Mouse (Mus musculus) ES-Bruce4 (cell line): ENCODE data around the gene Timmdc1. TPM values are rescaled to one million over a fixed set of nuclear protein-coding genes. Genes with fewer than 3 reads are reported as not detected.
A peak's percentile ranks its signal among the peaks of the same experiment; 100 is the strongest.

Experiments used
- H3K27ac ChIP-seq: 2 replicates; pipeline ENCODE4 v1.5.1; 2012; ENCODE audit warnings: low read length, inconsistent platforms; ENCODE audit not compliant: insufficient read depth
- H3K27me3 ChIP-seq: 2 replicates; pipeline ENCODE4 v1.6.1; 2012; ENCODE audit warnings: mild to moderate bottlenecking, low read length, inconsistent platforms; ENCODE audit not compliant: control insufficient read depth, poor library complexity, insufficient read depth, severe bottlenecking
- H3K36me3 ChIP-seq: 2 replicates; pipeline ENCODE4 v1.6.1; 2012; ENCODE audit warnings: inconsistent platforms, mild to moderate bottlenecking, low read length, moderate library complexity; ENCODE audit not compliant: control insufficient read depth, poor library complexity, insufficient read depth, severe bottlenecking
- H3K4me1 ChIP-seq: one replicate; pipeline ENCODE4 v1.8.1; 2011; ENCODE audit warnings: low read length; ENCODE audit not compliant: control insufficient read depth, insufficient read depth
- H3K4me3 ChIP-seq: 2 replicates; pipeline ENCODE4 v1.5.1; 2011; ENCODE audit warnings: low read depth, mild to moderate bottlenecking, low read length
- H3K9ac ChIP-seq: 2 replicates; pipeline ENCODE4 v1.6.1; 2012; ENCODE audit warnings: low read depth, mild to moderate bottlenecking, inconsistent platforms; ENCODE audit not compliant: poor library complexity, severe bottlenecking
- H3K9me3 ChIP-seq: replicated peaks from 2 replicates; pipeline ENCODE4 v1.6.1; 2012; ENCODE audit warnings: mild to moderate bottlenecking, low read length, inconsistent platforms; ENCODE audit not compliant: control insufficient read depth, poor library complexity, insufficient read depth, severe bottlenecking
- CTCF ChIP-seq: IDR thresholded peaks from one replicate; pipeline ENCODE4 v1.8.1; 2011; ENCODE audit warnings: low read depth, low read length
- EP300 ChIP-seq: IDR thresholded peaks from 2 replicates; pipeline ENCODE4 v1.6.1; 2011; ENCODE audit warnings: low read depth, low read length; ENCODE audit not compliant: insufficient read depth
- POLR2A ChIP-seq: IDR thresholded peaks from one replicate; pipeline ENCODE4 v1.8.1; 2011; ENCODE audit warnings: low read length; ENCODE audit not compliant: insufficient read depth
- polyA plus RNA-seq: library from polyadenylated mRNA; stranded (reverse); fragments of >200 nt; gene quantifications from 2 replicates; pipeline ENCODE4 v1.2.4, GENCODE M21; 2011; ENCODE audit warnings: low read depth; ENCODE audit not compliant: missing spikeins, insufficient read depth, insufficient read length

Gene Timmdc1
- polyA plus RNA-seq, 1 experiment = 46.4 TPM

- Histone ChIP-seq H3K9me3 (no peaks in the 10 kb centered on the region), H3K27ac (no peak within 1 kb of the TSS), H3K36me3 (no peaks in the 10 kb centered on the region), H3K9ac (no peak within 1 kb of the TSS), H3K27me3 (no peaks in the 10 kb centered on the region), H3K4me3 (no peak within 1 kb of the TSS), H3K4me1 (peaks cover 6% of the 10 kb centered on the region)
- TF ChIP-seq CTCF (no peak), POLR2A (no peak), EP300 (no peak)
These were observed 66.7 kb downstream of the Timmdc1 start, which contains the start of gene Cd80 for GRCm38 (mm10) chr16:38455511-38456418. Gene Cd80 (plus strand): TSS chr16:38455561.

GRCm38 (mm10) chr16:38454533-38455254 is 67.8 kb downstream of the Timmdc1 start:
- H3K4me1 ChIP-seq = peaks cover 6% of the 10 kb centered on the region
- no peak overlapping the region for H3K4me3 ChIP-seq
- H3K9ac ChIP-seq = no peak overlapping the region
- peaks cover 5% of the 10 kb centered on the region for H3K36me3 ChIP-seq
- TF ChIP-seq CTCF (no peak), POLR2A (no peak), EP300 (no peak)
- no peak overlapping the region for H3K27ac ChIP-seq
- no peaks in the 10 kb centered on the region for H3K27me3 ChIP-seq
- no peaks in the 10 kb centered on the region for H3K9me3 ChIP-seq

GRCm38 (mm10) chr16:38453952-38454351 is 68.5 kb downstream of the Timmdc1 start:
- H3K9me3 ChIP-seq = no peaks in the 10 kb centered on the region
- H3K9ac ChIP-seq = no peak overlapping the region
- TF ChIP-seq CTCF = no peak
- TF ChIP-seq POLR2A = no peak
- TF ChIP-seq EP300 = no peak
- H3K36me3 ChIP-seq = peaks cover 9% of the 10 kb centered on the region
- H3K27me3 ChIP-seq = no peaks in the 10 kb centered on the region
- peaks cover 6% of the 10 kb centered on the region for H3K4me1 ChIP-seq
- no peak overlapping the region for H3K27ac ChIP-seq
- no peak overlapping the region for H3K4me3 ChIP-seq

GRCm38 (mm10) chr16:38453203-38453553 is 69.3 kb downstream of the Timmdc1 start:
- Histone ChIP-seq H3K4me3 (peak overlapping the region; percentile 78), H3K9me3 (no peaks in the 10 kb centered on the region), H3K36me3 (peaks cover 9% of the 10 kb centered on the region), H3K9ac (peak overlapping the region; percentile 85), H3K27me3 (no peaks in the 10 kb centered on the region), H3K4me1 (peaks cover 5% of the 10 kb centered on the region), H3K27ac (no peak overlapping the region)
- TF ChIP-seq POLR2A (no peak), EP300 (no peak), CTCF (no peak)

- Histone ChIP-seq H3K27me3 (no peaks in the 10 kb centered on the region), H3K27ac (peak within 1 kb of the TSS; percentile 45), H3K4me3 (peak within 1 kb of the TSS; percentile 78), H3K9me3 (no peaks in the 10 kb centered on the region), H3K9ac (peak within 1 kb of the TSS; percentile 85), H3K4me1 (peaks cover 5% of the 10 kb centered on the region), H3K36me3 (peaks cover 9% of the 10 kb centered on the region)
- no peak for TF ChIP-seq EP300
- TF ChIP-seq CTCF = no peak
- peak; percentile 47 for TF ChIP-seq POLR2A
These were observed 69.8 kb downstream of the Timmdc1 start, which contains the start of gene Adprh for GRCm38 (mm10) chr16:38452442-38453202. Gene Adprh (minus strand): TSS chr16:38452703.
